Mouse (Mus musculus) E14TG2a.4 (cell line): ENCODE measurements around the gene Gja1.

Experiments
- CTCF ChIP-seq: conservative IDR thresholded peaks from 2 replicates; pipeline ENCODE4 v1.5.1; 2014; ENCODE audit warnings: low read length
- NANOG ChIP-seq: IDR thresholded peaks from 2 replicates; pipeline ENCODE4 v1.6.1; 2014; ENCODE audit warnings: borderline replicate concordance, low read length, mixed read lengths

- no peak for TF ChIP-seq CTCF
- no peak for TF ChIP-seq NANOG
These were observed 21.2 kb downstream of the Gja1 start for GRCm38 (mm10) chr10:56398310-56398709.
